Mouse (Mus musculus) stomach, postnatal 0 days (tissue): ENCODE measurements around the gene Tmem274.

Experiments
- CTCF ChIP-seq: IDR thresholded peaks from 2 replicates; pipeline ENCODE4 v1.5.1; 2016; ENCODE audit warnings: antibody characterized with exemption, low read depth, mild to moderate bottlenecking, moderate library complexity
- EP300 ChIP-seq: optimal IDR thresholded peaks from 2 replicates; pipeline ENCODE3; 2016; ENCODE audit warnings: antibody characterized with exemption

- TF ChIP-seq CTCF (no peak), EP300 (no peak)
Observed at GRCm38 (mm10) chr4:149521258-149521657, 44.1 kb downstream of the Tmem274 start.
